Mouse (Mus musculus) myocyte (in vitro differentiated cells): ENCODE data around the gene Cd68.

ENCODE experiments used
- E2F4 ChIP-seq: IDR thresholded peaks from one replicate; pipeline ENCODE4 v1.6.1; 2011; ENCODE audit warnings: mild to moderate bottlenecking, control low read depth, moderate library complexity; ENCODE audit not compliant: insufficient read depth
- MYOD1 ChIP-seq, 3 experiments: IDR thresholded peaks; one replicate each; pipeline ENCODE4 v1.6.1; 2011; ENCODE audit warnings: control low read depth in 2 of 3, low read depth in 2 of 3, mild to moderate bottlenecking in 2 of 3, moderate library complexity in 1 of 3; ENCODE audit not compliant: insufficient read length in 2 of 3, control insufficient read depth in 1 of 3
- POLR2AphosphoS2 ChIP-seq: IDR thresholded peaks from one replicate; pipeline ENCODE4 v1.6.1; 2011; ENCODE audit warnings: low read depth, control low read depth; ENCODE audit not compliant: insufficient read length
- REST ChIP-seq: IDR thresholded peaks from one replicate; pipeline ENCODE4 v1.6.1; 2011; ENCODE audit warnings: mild to moderate bottlenecking, control low read depth, moderate library complexity; ENCODE audit not compliant: insufficient read depth, insufficient read length

DNA sequence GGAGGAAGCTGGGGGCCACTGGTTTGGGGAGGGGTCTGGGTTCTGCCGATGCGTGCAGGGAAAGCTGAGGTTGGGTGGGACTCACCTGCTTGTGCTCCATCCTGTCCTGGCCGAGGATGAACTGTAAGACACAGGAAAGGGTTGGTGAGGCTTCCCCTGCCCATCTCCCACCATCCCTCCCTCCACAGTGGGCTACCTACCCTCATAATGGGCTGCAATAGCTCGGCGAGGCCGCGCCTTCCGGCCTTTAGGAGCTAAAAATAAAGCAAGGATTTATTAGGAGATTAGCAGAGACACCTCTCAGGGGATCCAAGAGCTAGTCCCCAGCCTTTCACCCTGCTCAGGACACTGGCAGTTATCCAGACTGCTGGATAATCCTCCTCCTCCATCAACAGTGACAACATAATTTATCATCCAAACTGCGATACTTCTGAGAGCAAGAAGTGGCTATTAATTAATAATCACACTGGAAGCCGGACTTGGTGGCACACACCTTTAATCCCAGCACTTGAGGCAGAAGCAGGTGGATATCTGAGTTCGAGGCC is 27.5 kb upstream of the Cd68 start:
- no peak for TF ChIP-seq E2F4
- no peak for TF ChIP-seq MYOD1 (IDR thresholded peaks at IDR 0.05; ENCODE audit: control insufficient read depth in 1 of 3, insufficient read length in 2 of 3, low read depth in 2 of 3)
- no peak for TF ChIP-seq POLR2AphosphoS2
- TF ChIP-seq REST: no peak
